Mouse (Mus musculus): ENCODE measurements around the gene Fam172a.

GRCm38 (mm10) chr13:78102337-78102736 lies 400.5 kb downstream of the Fam172a start:
- TF ChIP-seq CTCF (IDR thresholded peaks at IDR 0.05; ENCODE audit: borderline replicate concordance, extremely low read depth, insufficient read depth, insufficient read length) (no peak), POLR2A (IDR thresholded peaks at IDR 0.05; ENCODE audit: borderline replicate concordance, extremely low read depth, insufficient read depth, insufficient read length, poor library complexity, severe bottlenecking) (no peak)
